ENCODE assay signal across 26 mouse cellular contexts in the genomic region with DNA sequence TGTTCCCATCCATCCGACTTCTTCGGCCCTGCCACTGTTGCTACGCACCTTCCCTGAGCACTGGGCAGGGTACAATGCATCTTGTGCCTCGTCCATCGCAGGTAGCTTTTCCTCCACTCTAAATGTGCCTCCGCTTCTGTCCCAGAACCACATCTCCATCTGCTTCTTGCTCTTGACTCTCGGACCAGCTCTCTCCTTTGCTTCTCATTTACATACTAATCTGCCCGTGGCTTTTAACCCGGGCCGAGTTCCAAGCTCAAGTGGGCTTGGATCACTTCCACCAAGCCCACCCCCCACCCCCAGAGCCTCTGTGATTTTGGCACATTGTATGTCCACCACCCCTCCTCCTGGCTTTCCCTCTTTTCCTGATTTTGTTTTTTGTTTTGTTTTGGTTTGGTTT.
DNase-seq lines count a peak whose midpoint lies in the region; ATAC-seq and TF ChIP-seq lines count a peak whose summit lies in the region.
"Had no signal": no experiment of that assay in that cellular context is flagged by ENCODE, and none has a peak within 500 bp of the region (broad histone marks: within the 10 kb centered on the region; RNA-seq: fewer than 3 reads in every experiment).

No protein-coding gene starts in this region.

- H3K9me3 ChIP-seq in embryonic facial prominence, embryonic 13.5 days, result no peaks in the 10 kb centered on the region
- no peaks in the 10 kb centered on the region for H3K9me3 ChIP-seq in embryonic facial prominence, embryonic 10.5 days
- no peaks in the 10 kb centered on the region for H3K9me3 ChIP-seq in hindbrain, embryonic 14.5 days (ENCODE audit: control insufficient read depth, low read length)
- no peaks in the 10 kb centered on the region for H3K9me3 ChIP-seq in hindbrain, embryonic 11.5 days (ENCODE audit: control insufficient read depth, low read length)
- H3K9me3 ChIP-seq in midbrain, postnatal 0 days (ENCODE audit: low read length), result no peaks in the 10 kb centered on the region
- H3K9me3 ChIP-seq in midbrain, embryonic 16.5 days (replicated peaks; ENCODE audit: control insufficient read depth, low read length, poor library complexity, severe bottlenecking), result no peaks in the 10 kb centered on the region
- no peaks in the 10 kb centered on the region for H3K9me3 ChIP-seq in neural tube, embryonic 15.5 days (replicated peaks)
- H3K9me3 ChIP-seq: limb, embryonic 12.5 days; lung, embryonic 15.5 days; midbrain, embryonic 10.5 days; neural tube, embryonic 12.5 days; stomach, embryonic 15.5 days had no signal

- ATAC-seq in embryonic facial prominence, embryonic 13.5 days (ENCODE audit: insufficient number of reproducible peaks, insufficient read depth, low FRiP score, low TSS enrichment, low read depth), result no peak
- peak; percentile 72; the same call in 1 of the 2 replicates for ATAC-seq in hindbrain, embryonic 14.5 days (ENCODE audit: low FRiP score)
- no peak for ATAC-seq in hindbrain, embryonic 11.5 days (ENCODE audit: low FRiP score)
- no peak for ATAC-seq in midbrain, postnatal 0 days (ENCODE audit: low FRiP score)
- no peak for ATAC-seq in midbrain, embryonic 16.5 days
- peak; percentile 50; the same call in 1 of the 2 replicates for ATAC-seq in neural tube, embryonic 15.5 days (ENCODE audit: low FRiP score)
- ATAC-seq: forebrain, postnatal 0 days; inflammation-experienced regulatory T-cells, adult 6 months had no signal

- no peak overlapping the region for H3K9ac ChIP-seq in embryonic facial prominence, embryonic 13.5 days
- no peak overlapping the region for H3K9ac ChIP-seq in hindbrain, embryonic 14.5 days
- H3K9ac ChIP-seq in hindbrain, embryonic 11.5 days (ENCODE audit: low read depth, low read length), result no peak overlapping the region
- H3K9ac ChIP-seq in midbrain, postnatal 0 days (replicated peaks; ENCODE audit: low read length, poor library complexity, severe bottlenecking), result no peak overlapping the region
- no peak overlapping the region for H3K9ac ChIP-seq in midbrain, embryonic 16.5 days (ENCODE audit: low read depth, low read length)
- no peak overlapping the region for H3K9ac ChIP-seq in neural tube, embryonic 15.5 days (replicated peaks)
- H3K9ac ChIP-seq: forebrain, postnatal 0 days; limb, embryonic 12.5 days; lung, embryonic 15.5 days; neural tube, embryonic 12.5 days; stomach, embryonic 15.5 days had no signal

- no peak overlapping the region for H3K4me3 ChIP-seq in embryonic facial prominence, embryonic 13.5 days
- no peak overlapping the region for H3K4me3 ChIP-seq in embryonic facial prominence, embryonic 10.5 days
- no peak overlapping the region for H3K4me3 ChIP-seq in hindbrain, embryonic 14.5 days (replicated peaks; ENCODE audit: low read length)
- no peak overlapping the region for H3K4me3 ChIP-seq in hindbrain, embryonic 11.5 days (ENCODE audit: low read depth, low read length)
- no peak overlapping the region for H3K4me3 ChIP-seq in midbrain, postnatal 0 days (ENCODE audit: low read depth, low read length)
- H3K4me3 ChIP-seq in midbrain, embryonic 16.5 days (ENCODE audit: low read depth, low read length), result no peak overlapping the region
- H3K4me3 ChIP-seq in neural tube, embryonic 15.5 days (replicated peaks), result no peak overlapping the region
- H3K4me3 ChIP-seq: limb, embryonic 12.5 days; lung, embryonic 15.5 days; midbrain, embryonic 10.5 days; neural tube, embryonic 12.5 days; stomach, embryonic 15.5 days had no signal

- no peaks in the 10 kb centered on the region for H3K36me3 ChIP-seq in embryonic facial prominence, embryonic 13.5 days
- no peaks in the 10 kb centered on the region for H3K36me3 ChIP-seq in embryonic facial prominence, embryonic 10.5 days (replicated peaks)
- H3K36me3 ChIP-seq in hindbrain, embryonic 14.5 days (replicated peaks; ENCODE audit: control insufficient read depth, insufficient read depth), result no peaks in the 10 kb centered on the region
- no peaks in the 10 kb centered on the region for H3K36me3 ChIP-seq in hindbrain, embryonic 11.5 days (ENCODE audit: control insufficient read depth, insufficient read depth, low read length)
- no peaks in the 10 kb centered on the region for H3K36me3 ChIP-seq in midbrain, postnatal 0 days (ENCODE audit: insufficient read depth, low read length)
- H3K36me3 ChIP-seq in midbrain, embryonic 16.5 days (ENCODE audit: control insufficient read depth, insufficient read depth, low read length), result no peaks in the 10 kb centered on the region
- no peaks in the 10 kb centered on the region for H3K36me3 ChIP-seq in neural tube, embryonic 15.5 days
- H3K36me3 ChIP-seq: G1E; limb, embryonic 12.5 days; lung, embryonic 15.5 days; midbrain, embryonic 10.5 days; neural tube, embryonic 12.5 days; stomach, embryonic 15.5 days had no signal

- peaks cover 17% of the 10 kb centered on the region; the same call in 1 of the 2 replicates for H3K4me1 ChIP-seq in embryonic facial prominence, embryonic 13.5 days
- no peaks in the 10 kb centered on the region for H3K4me1 ChIP-seq in embryonic facial prominence, embryonic 10.5 days
- H3K4me1 ChIP-seq in hindbrain, embryonic 14.5 days (replicated peaks; ENCODE audit: control insufficient read depth, insufficient read depth, low read length), result peaks cover 12% of the 10 kb centered on the region; the same call in 1 of the 2 replicates
- no peaks in the 10 kb centered on the region for H3K4me1 ChIP-seq in hindbrain, embryonic 11.5 days (replicated peaks; ENCODE audit: control insufficient read depth, insufficient read depth, low read length)
- 0 out of 2 replicates have a peak, but pooled peaks cover 8% of the 10 kb centered on the region for H3K4me1 ChIP-seq in midbrain, postnatal 0 days (ENCODE audit: insufficient read depth, low read length)
- H3K4me1 ChIP-seq in midbrain, embryonic 16.5 days (ENCODE audit: control insufficient read depth, insufficient read depth, low read length), result peaks cover 5% of the 10 kb centered on the region; the same call in 1 of the 2 replicates
- peaks cover 17% of the 10 kb centered on the region for H3K4me1 ChIP-seq in neural tube, embryonic 15.5 days
- H3K4me1 ChIP-seq: limb, embryonic 12.5 days; lung, embryonic 15.5 days; stomach, embryonic 15.5 days had no signal

- no peak overlapping the region for H3K27ac ChIP-seq in embryonic facial prominence, embryonic 13.5 days
- no peak overlapping the region for H3K27ac ChIP-seq in embryonic facial prominence, embryonic 10.5 days (replicated peaks)
- H3K27ac ChIP-seq in hindbrain, embryonic 14.5 days, result peak overlapping the region; percentile 59
- no peak overlapping the region for H3K27ac ChIP-seq in hindbrain, embryonic 11.5 days (ENCODE audit: low read depth, low read length)
- H3K27ac ChIP-seq in midbrain, postnatal 0 days (ENCODE audit: low read depth, low read length), result no peak overlapping the region
- H3K27ac ChIP-seq in midbrain, embryonic 16.5 days (ENCODE audit: low read length), result no peak overlapping the region
- H3K27ac ChIP-seq in neural tube, embryonic 15.5 days (replicated peaks), result peak overlapping the region; percentile 70
- H3K27ac ChIP-seq: limb, embryonic 12.5 days; lung, embryonic 15.5 days; midbrain, embryonic 10.5 days; neural tube, embryonic 12.5 days; stomach, embryonic 15.5 days had no signal

- no peak for DNase-seq in embryonic facial prominence, embryonic 10.5 days (ENCODE audit: low spot score)
- peak; percentile 54 for DNase-seq in hindbrain, embryonic 14.5 days (ENCODE audit: low spot score)
- no peak for DNase-seq in hindbrain, embryonic 11.5 days (ENCODE audit: low spot score)
- DNase-seq in midbrain, postnatal 0 days (ENCODE audit: low spot score), result peak; percentile 51
- DNase-seq in gastrocnemius, postnatal 25 days, result no peak
- DNase-seq: adrenal gland, adult 8-10 months; cerebellum, adult 11-12 months; cerebellum, adult 9-11 months; forebrain, postnatal 0 days; gastrocnemius, postnatal 10 days; heart, postnatal 36 days; kidney, adult 11 months; kidney, postnatal 14 days; layer of hippocampus, adult 9-11 months; right cerebral cortex, postnatal 25 days had no signal

- peak overlapping the region; percentile 16; the same call in 1 of the 2 replicates for H3K4me2 ChIP-seq in embryonic facial prominence, embryonic 13.5 days
- H3K4me2 ChIP-seq in hindbrain, embryonic 14.5 days (replicated peaks), result no peak overlapping the region
- H3K4me2 ChIP-seq in hindbrain, embryonic 11.5 days (replicated peaks; ENCODE audit: low read depth, low read length), result no peak overlapping the region
- no peak overlapping the region for H3K4me2 ChIP-seq in midbrain, postnatal 0 days (ENCODE audit: low read depth, low read length, poor library complexity, severe bottlenecking)
- no peak overlapping the region for H3K4me2 ChIP-seq in midbrain, embryonic 16.5 days (ENCODE audit: low read length)
- H3K4me2 ChIP-seq in neural tube, embryonic 15.5 days, result no peak overlapping the region
- H3K4me2 ChIP-seq: heart, embryonic 11.5 days; limb, embryonic 12.5 days; lung, embryonic 15.5 days; neural tube, embryonic 12.5 days; stomach, embryonic 15.5 days had no signal

- no peak for TF ChIP-seq CTCF in midbrain, postnatal 0 days (IDR thresholded peaks at IDR 0.05)

- WGBS in embryonic facial prominence, embryonic 13.5 days, result 64% methylated on average over 10 of the region's 10 CpGs
- 81% methylated on average over 10 of the region's 10 CpGs for WGBS in embryonic facial prominence, embryonic 10.5 days
- WGBS in hindbrain, embryonic 14.5 days, result 51% methylated on average over 10 of the region's 10 CpGs
- 80% methylated on average over 10 of the region's 10 CpGs for WGBS in hindbrain, embryonic 11.5 days
- 56% methylated on average over 10 of the region's 10 CpGs for WGBS in midbrain, postnatal 0 days
- 57% methylated on average over 10 of the region's 10 CpGs for WGBS in midbrain, embryonic 16.5 days
- 54% methylated on average over 10 of the region's 10 CpGs for WGBS in neural tube, embryonic 15.5 days

- no peaks in the 10 kb centered on the region; the same call in 1 of the 2 replicates for H3K27me3 ChIP-seq in embryonic facial prominence, embryonic 13.5 days
- H3K27me3 ChIP-seq in embryonic facial prominence, embryonic 10.5 days (replicated peaks; ENCODE audit: low read depth, poor library complexity, severe bottlenecking), result no peaks in the 10 kb centered on the region
- no peaks in the 10 kb centered on the region for H3K27me3 ChIP-seq in hindbrain, embryonic 14.5 days (ENCODE audit: control insufficient read depth, insufficient read depth, low read length)
- no peaks in the 10 kb centered on the region for H3K27me3 ChIP-seq in hindbrain, embryonic 11.5 days (ENCODE audit: control insufficient read depth, insufficient read depth, low read length)
- H3K27me3 ChIP-seq in midbrain, postnatal 0 days (ENCODE audit: insufficient read depth, low read length), result no peaks in the 10 kb centered on the region
- H3K27me3 ChIP-seq in midbrain, embryonic 16.5 days (ENCODE audit: control insufficient read depth, insufficient read depth, low read depth, low read length), result no peaks in the 10 kb centered on the region
- H3K27me3 ChIP-seq in neural tube, embryonic 15.5 days (replicated peaks), result no peaks in the 10 kb centered on the region
- H3K27me3 ChIP-seq: limb, embryonic 12.5 days; lung, embryonic 15.5 days; neural tube, embryonic 12.5 days; stomach, embryonic 15.5 days had no signal

Comparison
In these comparisons a context has a peak if more than half of its experiments do, and no peak if none do; other contexts are left out.
1. ATAC-seq: peak in hindbrain, embryonic 14.5 days (single experiment) and neural tube, embryonic 15.5 days (single experiment); none in embryonic facial prominence, embryonic 13.5 days (single experiment), hindbrain, embryonic 11.5 days (single experiment), midbrain, postnatal 0 days (single experiment) and midbrain, embryonic 16.5 days (single experiment).
2. H3K27ac ChIP-seq: peak in hindbrain, embryonic 14.5 days (single experiment) and neural tube, embryonic 15.5 days (single experiment); none in embryonic facial prominence, embryonic 13.5 days (single experiment), embryonic facial prominence, embryonic 10.5 days (single experiment), hindbrain, embryonic 11.5 days (single experiment), midbrain, postnatal 0 days (single experiment) and midbrain, embryonic 16.5 days (single experiment).
3. DNase-seq: peak in hindbrain, embryonic 14.5 days (single experiment) and midbrain, postnatal 0 days (single experiment); none in embryonic facial prominence, embryonic 10.5 days (single experiment), hindbrain, embryonic 11.5 days (single experiment) and gastrocnemius, postnatal 25 days (single experiment).